Mouse (Mus musculus) CH12.LX (cell line): ENCODE data around the gene Ccl27a. TPM values are rescaled to one million over a fixed set of nuclear protein-coding genes. Genes with fewer than 3 reads are reported as not detected.
A peak's percentile ranks its signal among the peaks of the same experiment; 100 is the strongest.

ENCODE experiments used
- DNase-seq: peaks from one replicate; pipeline ENCODE4 v3.0.0-alpha.2; 2013; ENCODE audit errors: extremely low read depth
- H3K27ac ChIP-seq: 2 replicates; pipeline ENCODE4 v1.5.1; 2012; ENCODE audit warnings: low read depth, mild to moderate bottlenecking, control low read depth, moderate library complexity; ENCODE audit not compliant: insufficient read depth
- H3K27me3 ChIP-seq: replicated peaks from 2 replicates; pipeline ENCODE3; 2012; ENCODE audit warnings: inconsistent platforms
- H3K36me3 ChIP-seq, 2 experiments: replicated peaks in 1 of 2; 2 replicates each; pipeline versions ENCODE3 to v1.6.1; 2012; ENCODE audit warnings: inconsistent platforms in 1 of 2, low read length in 1 of 2, mild to moderate bottlenecking in 1 of 2, mixed read lengths in 1 of 2, moderate library complexity in 1 of 2; ENCODE audit not compliant: control insufficient read depth in 1 of 2, insufficient read depth in 1 of 2
- H3K4me1 ChIP-seq, 2 experiments: 2 replicates each; pipeline ENCODE4 v1.6.1; 2012; ENCODE audit warnings: inconsistent platforms in 1 of 2, moderate library complexity in 1 of 2; ENCODE audit not compliant: insufficient read depth in 2 of 2, control insufficient read depth in 1 of 2
- H3K4me2 ChIP-seq: 2 replicates; pipeline ENCODE4 v1.6.1; 2012; ENCODE audit warnings: low read depth, mild to moderate bottlenecking, control low read depth; ENCODE audit not compliant: poor library complexity, insufficient read depth, severe bottlenecking
- H3K4me3 ChIP-seq, 3 experiments: fragments of 150-350 bp in 1 of 3; sonication (generic) in 1 of 3; replicated peaks in 1 of 3; 2 replicates each; pipeline versions ENCODE3 to v1.5.1; 2011 to 2012; ENCODE audit warnings: low read depth in 2 of 3, low read length in 2 of 3, mild to moderate bottlenecking in 2 of 3, moderate library complexity in 2 of 3, control low read depth in 1 of 3, improper control_type of control experiment in 1 of 3, inconsistent platforms in 1 of 3, mixed read lengths in 1 of 3; ENCODE audit not compliant: poor library complexity in 1 of 3
- H3K79me2 ChIP-seq: replicated peaks from 2 replicates; pipeline ENCODE4 v1.6.1; 2012; ENCODE audit warnings: mild to moderate bottlenecking, moderate library complexity; ENCODE audit not compliant: control insufficient read depth, poor library complexity, insufficient read depth, severe bottlenecking; ENCODE audit errors: extremely low read depth
- H3K9ac ChIP-seq: 2 replicates; pipeline ENCODE4 v1.6.1; 2012; ENCODE audit warnings: low read depth, mild to moderate bottlenecking, control low read depth, moderate library complexity; ENCODE audit not compliant: insufficient read depth
- H3K9me3 ChIP-seq: replicated peaks from 2 replicates; pipeline ENCODE3; 2012; ENCODE audit warnings: low read length, inconsistent platforms, mixed read lengths
- BHLHE40 ChIP-seq: IDR thresholded peaks from 2 replicates; pipeline ENCODE4 v1.6.1; 2011; ENCODE audit warnings: mild to moderate bottlenecking, low read depth, low read length, improper control_type of control experiment
- CHD1 ChIP-seq: IDR thresholded peaks from 2 replicates; pipeline ENCODE4 v1.6.1; 2012; ENCODE audit warnings: low read depth, low read length, improper control_type of control experiment, inconsistent platforms
- CHD2 ChIP-seq: IDR thresholded peaks from 2 replicates; pipeline ENCODE4 v1.6.1; 2011; ENCODE audit warnings: low read length, improper control_type of control experiment
- CTCF ChIP-seq, 2 experiments: IDR thresholded peaks in 1 of 2; conservative IDR thresholded peaks in 1 of 2; 2 replicates each; pipeline ENCODE4 v1.5.1; 2011 to 2012; ENCODE audit warnings: low read depth in 2 of 2, low read length in 2 of 2, improper control_type of control experiment in 1 of 2, inconsistent platforms in 1 of 2, mild to moderate bottlenecking in 1 of 2, moderate library complexity in 1 of 2
- E2F4 ChIP-seq: IDR thresholded peaks from 2 replicates; pipeline ENCODE4 v1.6.1; 2011; ENCODE audit warnings: low read depth, low read length, improper control_type of control experiment; ENCODE audit not compliant: insufficient replicate concordance
- ELF1 ChIP-seq: IDR thresholded peaks from 2 replicates; pipeline ENCODE4 v1.6.1; 2014; ENCODE audit warnings: low read depth, mild to moderate bottlenecking, inconsistent platforms, low read length, improper control_type of control experiment
- EP300 ChIP-seq: IDR thresholded peaks from 2 replicates; pipeline ENCODE4 v1.6.1; 2011; ENCODE audit warnings: low read length, improper control_type of control experiment
- GABPA ChIP-seq: IDR thresholded peaks from 2 replicates; pipeline ENCODE4 v1.6.1; 2012; ENCODE audit warnings: low read depth, low read length, improper control_type of control experiment, inconsistent platforms; ENCODE audit not compliant: insufficient replicate concordance
- HCFC1 ChIP-seq: IDR thresholded peaks from 2 replicates; pipeline ENCODE4 v1.6.1; 2012; ENCODE audit warnings: low read depth, mild to moderate bottlenecking, inconsistent platforms, low read length, improper control_type of control experiment
- IRF4 ChIP-seq: IDR thresholded peaks from 2 replicates; pipeline ENCODE4 v1.6.1; 2014; ENCODE audit warnings: low read depth, mild to moderate bottlenecking, inconsistent platforms, low read length, improper control_type of control experiment
- JUN ChIP-seq: IDR thresholded peaks from 2 replicates; pipeline ENCODE4 v1.6.1; 2011; ENCODE audit warnings: low read depth, mild to moderate bottlenecking, low read length, improper control_type of control experiment, moderate library complexity; ENCODE audit not compliant: insufficient read depth
- MAX ChIP-seq: IDR thresholded peaks from 2 replicates; pipeline ENCODE4 v1.6.1; 2011; ENCODE audit warnings: low read length, improper control_type of control experiment
- MAZ ChIP-seq: IDR thresholded peaks from 2 replicates; pipeline ENCODE4 v1.6.1; 2012; ENCODE audit warnings: low read depth, mild to moderate bottlenecking, inconsistent platforms, low read length, improper control_type of control experiment, moderate library complexity
- MEF2A ChIP-seq: IDR thresholded peaks from 2 replicates; pipeline ENCODE4 v1.6.1; 2014; ENCODE audit warnings: low read depth, mild to moderate bottlenecking, inconsistent platforms, low read length, improper control_type of control experiment, borderline replicate concordance
- MXI1 ChIP-seq: IDR thresholded peaks from 2 replicates; pipeline ENCODE4 v1.6.1; 2011; ENCODE audit warnings: mild to moderate bottlenecking, low read depth, low read length, improper control_type of control experiment
- MYC ChIP-seq: IDR thresholded peaks from 2 replicates; pipeline ENCODE4 v1.6.1; 2011; ENCODE audit warnings: low read depth, mild to moderate bottlenecking, improper control_type of control experiment, low read length
- NELFE ChIP-seq: IDR thresholded peaks from 2 replicates; pipeline ENCODE4 v1.6.1; 2011; ENCODE audit warnings: low read depth, low read length, improper control_type of control experiment
- NRF1 ChIP-seq: IDR thresholded peaks from 2 replicates; pipeline ENCODE4 v1.6.1; 2014; ENCODE audit warnings: low read depth, mild to moderate bottlenecking, inconsistent platforms, low read length, improper control_type of control experiment, moderate library complexity
- PAX5 ChIP-seq: IDR thresholded peaks from 2 replicates; pipeline ENCODE4 v1.6.1; 2012; ENCODE audit warnings: low read length, inconsistent platforms, mixed read lengths
- POLR2A ChIP-seq: IDR thresholded peaks from 2 replicates; pipeline ENCODE4 v1.6.1; 2011; ENCODE audit warnings: low read depth, mild to moderate bottlenecking, improper control_type of control experiment, low read length
- POLR2AphosphoS2 ChIP-seq: IDR thresholded peaks from 2 replicates; pipeline ENCODE4 v1.6.1; 2011; ENCODE audit warnings: low read depth, low read length, improper control_type of control experiment
- RAD21 ChIP-seq: IDR thresholded peaks from 2 replicates; pipeline ENCODE4 v1.6.1; 2011; ENCODE audit warnings: low read depth, mild to moderate bottlenecking, low read length, improper control_type of control experiment, moderate library complexity
- SIN3A ChIP-seq: IDR thresholded peaks from 2 replicates; pipeline ENCODE4 v1.6.1; 2012; ENCODE audit warnings: low read length, improper control_type of control experiment, inconsistent platforms
- TBP ChIP-seq: conservative IDR thresholded peaks from 2 replicates; pipeline ENCODE4 v1.6.1; 2011; ENCODE audit warnings: low read depth, low read length, improper control_type of control experiment
- TCF12 ChIP-seq: IDR thresholded peaks from 2 replicates; pipeline ENCODE4 v1.6.1; 2014; ENCODE audit warnings: low read depth, mild to moderate bottlenecking, inconsistent platforms, low read length, improper control_type of control experiment
- UBTF ChIP-seq: IDR thresholded peaks from 2 replicates; pipeline ENCODE4 v1.6.1; 2012; ENCODE audit warnings: low read depth, mild to moderate bottlenecking, inconsistent platforms, low read length, improper control_type of control experiment, moderate library complexity
- USF1 ChIP-seq: IDR thresholded peaks from 2 replicates; pipeline ENCODE4 v1.6.1; 2014; ENCODE audit warnings: low read depth, mild to moderate bottlenecking, inconsistent platforms, low read length, improper control_type of control experiment
- USF2 ChIP-seq: conservative IDR thresholded peaks from 2 replicates; pipeline ENCODE4 v1.6.1; 2011; ENCODE audit warnings: low read depth, low read length, improper control_type of control experiment
- ZC3H11A ChIP-seq: IDR thresholded peaks from 2 replicates; pipeline ENCODE4 v1.6.1; 2012; ENCODE audit warnings: low read depth, mild to moderate bottlenecking, inconsistent platforms, low read length, improper control_type of control experiment
- ZMIZ1 ChIP-seq: IDR thresholded peaks from 2 replicates; pipeline ENCODE4 v1.6.1; 2012; ENCODE audit warnings: low read depth, mild to moderate bottlenecking, inconsistent platforms, low read length, improper control_type of control experiment
- dilution Hi-C: fragments of 300-500 bp; cut with MboI; formaldehyde crosslinking; loops from 2 replicates; pipeline ENCODE4 v1.14.3; 2020; ENCODE audit warnings: low sequenced_read_pairs; ENCODE audit not compliant: extremely low pct_unique_long_range_greater_than_20kb, extremely low pct_ligation_motif_present
- in situ Hi-C: fragments of 300-500 bp; cut with MboI; formaldehyde crosslinking; loops from 3 replicates; pipeline ENCODE4 v1.14.3; 2019; ENCODE audit warnings: low sequenced_read_pairs, low pct_ligation_motif_present, low pct_unique_long_range_greater_than_20kb, mixed read lengths
- polyA plus RNA-seq: library from polyadenylated mRNA; unstranded; fragments of >175 nt; gene quantifications from 2 replicates; pipeline ENCODE4 v1.2.1, GENCODE M21; 2012; ENCODE audit warnings: low read depth; ENCODE audit not compliant: insufficient read length
- total RNA-seq, 2 experiments: library from RNA; depleted of rRNA; stranded (reverse); fragments of 300-350 nt in 1 of 2; fragments of >200 nt in 1 of 2; gene quantifications; 2 replicates each; pipeline ENCODE4 v1.2.3; 2012 to 2014

The Ccl27a gene
- total and polyA plus RNA-seq, 3 experiments: 3.3 to 6.4 (median 5.6) TPM

- H3K4me1 ChIP-seq: peaks cover 8 to 15% of the 10 kb centered on the region in 2 experiments; a peak in 3 of 4 replicates
- dilution Hi-C loops: no loop called here
- H3K9ac ChIP-seq: peak overlapping the region; percentile 47
- H3K4me3 ChIP-seq: peak overlapping the region; percentile 63 to 89 (median 87)
- peak overlapping the region; percentile 62 for H3K4me2 ChIP-seq
- TF ChIP-seq USF1 (no peak), NRF1 (no peak), E2F4 (no peak), ZMIZ1 (peak; percentile 59; the same call in 1 of the 2 replicates), HCFC1 (peak; percentile 64), MYC (no peak), POLR2A (peak; percentile 96), TCF12 (peak; percentile 73), POLR2AphosphoS2 (peak; percentile 76; the same call in 1 of the 2 replicates), MAZ (peak; percentile 77; the same call in 1 of the 2 replicates), UBTF (no peak), CHD1 (peak; percentile 98), MAX (no peak), ELF1 (peak; percentile 54), NELFE (peak; percentile 89), SIN3A (peak; percentile 37; the same call in 1 of the 2 replicates), TBP (peak; percentile 83)
- TF ChIP-seq, all 38 proteins: peak for 11
- Histone ChIP-seq H3K79me2 (0 out of 2 replicates have a peak, but pooled peaks cover 8% of the 10 kb centered on the region), H3K27me3 (peaks cover 28% of the 10 kb centered on the region), H3K9me3 (peaks cover 11% of the 10 kb centered on the region), H3K27ac (peak overlapping the region; percentile 46), H3K36me3 (peaks cover 13 to 19% of the 10 kb centered on the region in 2 experiments)
- DNase-seq: peak; percentile 97
- in situ Hi-C loops: no loop called here
Observed at GRCm38 (mm10) chr4:41741158-41741560, 32.9 kb downstream of the Ccl27a start.

- 0 out of 2 replicates have a peak, but pooled peaks cover 8% of the 10 kb centered on the region for H3K79me2 ChIP-seq
- H3K27ac ChIP-seq: peak overlapping the region; percentile 46
- dilution Hi-C loops: no loop called here
- TF ChIP-seq E2F4 (no peak), CHD1 (0 out of 2 replicates have a peak, but pooled peaks have one; percentile 9), ZC3H11A (no peak), CHD2 (no peak), USF2 (no peak), USF1 (peak; percentile 15; the same call in 1 of the 2 replicates), EP300 (peak; percentile 24), RAD21 (no peak; the same call in 1 of the 2 replicates), GABPA (no peak), NELFE (0 out of 2 replicates have a peak, but pooled peaks have one; percentile 28), TCF12 (peak; percentile 20; the same call in 1 of the 2 replicates), CTCF (conservative IDR thresholded peaks at IDR 0.05 in 1 of 2, IDR thresholded peaks at IDR 0.05 in 1 of 2; ENCODE audit: low read depth in 2 of 2, low read length in 2 of 2) (peak in 1 of 2 experiments; percentile 49; a peak in 2 of 4 replicates), MXI1 (peak; percentile 93), POLR2AphosphoS2 (no peak), IRF4 (peak; percentile 24; the same call in 1 of the 2 replicates), MYC (peak; percentile 57; the same call in 1 of the 2 replicates), BHLHE40 (0 out of 2 replicates have a peak, but pooled peaks have one; percentile 14), JUN (no peak), PAX5 (no peak), MEF2A (no peak)
Observed at GRCm38 (mm10) chr4:41740380-41741157, 33.5 kb downstream of the Ccl27a start.

More at GRCm38 (mm10) chr4:41740380-41741157, 33.5 kb downstream of the Ccl27a start:
- Histone ChIP-seq H3K9me3 (peaks cover 6% of the 10 kb centered on the region), H3K27me3 (peaks cover 25% of the 10 kb centered on the region), H3K4me2 (peak overlapping the region; percentile 62), H3K4me1 (peaks cover 8 to 15% of the 10 kb centered on the region in 2 experiments; a peak in 3 of 4 replicates), H3K36me3 (peaks cover 13 to 19% of the 10 kb centered on the region in 2 experiments), H3K9ac (peak overlapping the region; percentile 47), H3K4me3 (peak overlapping the region; percentile 63 to 89 (median 87))
- DNase-seq: peak; percentile 76
- in situ Hi-C loops: no loop called here
